Mouse (Mus musculus): ENCODE results near the gene Fbxo21.

GRCm38 (mm10) chr5:117969681-117970427, 6.7 kb upstream of the Fbxo21 start:
- TF ChIP-seq CTCF (conservative IDR thresholded peaks at IDR 0.05; ENCODE audit: insufficient read depth, insufficient read length, low read depth, low read length) (no peak), POLR2A (IDR thresholded peaks at IDR 0.05; ENCODE audit: low read depth, low read length) (no peak)

Data from kidney, adult 2 months (tissue).